Mouse (Mus musculus) limb, embryonic 11.5 days (tissue): ENCODE data around the gene Hoxc5. TPM values are rescaled to one million over a fixed set of nuclear protein-coding genes. Genes with fewer than 3 reads are reported as not detected.

Source experiments
- ATAC-seq: fragments of 200-750 bp; cut with Nextera tagmentation; 2 replicates; pipeline ENCODE4 v1.8.0; 2017; ENCODE audit warnings: low read depth; ENCODE audit not compliant: insufficient number of reproducible peaks, low FRiP score, low TSS enrichment
- DNase-seq: peaks from one replicate; pipeline ENCODE4 v3.0.0-alpha.2; 2015; ENCODE audit warnings: low spot score
- H3K27ac ChIP-seq: fragments of 300-500 bp; sonication (generic); replicated peaks from 2 replicates; pipeline ENCODE4 v1.5.1; 2014; ENCODE audit warnings: low read depth, mild to moderate bottlenecking, low read length
- H3K27me3 ChIP-seq: fragments of 300-500 bp; sonication (generic); 2 replicates; pipeline ENCODE4 v1.6.1; 2014; ENCODE audit warnings: mild to moderate bottlenecking, low read length, mixed read lengths; ENCODE audit not compliant: control insufficient read depth, insufficient read depth
- H3K36me3 ChIP-seq: fragments of 300-500 bp; sonication (generic); 2 replicates; pipeline ENCODE4 v1.6.1; 2014; ENCODE audit warnings: mild to moderate bottlenecking, low read length, moderate library complexity, mixed read lengths; ENCODE audit not compliant: control insufficient read depth, insufficient read depth
- H3K4me1 ChIP-seq: fragments of 300-500 bp; sonication (generic); 2 replicates; pipeline ENCODE4 v1.6.1; 2014; ENCODE audit warnings: low read length, mixed read lengths; ENCODE audit not compliant: control insufficient read depth, insufficient read depth
- H3K4me2 ChIP-seq: fragments of 300-500 bp; sonication (generic); 2 replicates; pipeline ENCODE4 v1.6.1; 2014; ENCODE audit warnings: low read depth, mild to moderate bottlenecking, moderate library complexity; ENCODE audit not compliant: severe bottlenecking
- H3K4me3 ChIP-seq: fragments of 300-500 bp; sonication (generic); 2 replicates; pipeline ENCODE4 v1.5.1; 2014; ENCODE audit warnings: low read depth, low read length
- H3K9ac ChIP-seq: fragments of 300-500 bp; sonication (generic); 2 replicates; pipeline ENCODE4 v1.6.1; 2014; ENCODE audit warnings: mild to moderate bottlenecking, low read length
- H3K9me3 ChIP-seq: fragments of 300-500 bp; sonication (generic); 2 replicates; pipeline ENCODE4 v1.6.1; 2016; ENCODE audit warnings: low read length; ENCODE audit not compliant: control insufficient read depth
- whole genome bisulfite sequencing: fragments of 180-500 bp; shearing (Covaris S2); extraction: QIAGEN DNeasy Blood & Tissue Kit; methylation state at CpG from one replicate; pipeline ENCODE4 v1.1.7; 2014; 5-methylcytosine and 5-hydroxymethylcytosine counted together
- polyA plus RNA-seq: library from polyadenylated mRNA; unstranded; fragments of >200 nt; fragmentation: Nextera tagmentation; extraction: Ambion mirVana; gene quantifications from 2 replicates; pipeline ENCODE4 v1.2.1, GENCODE M21; 2014

The Hoxc5 gene
- polyA plus RNA-seq, 1 experiment from 2014 or later, result 8.3 TPM

DNA sequence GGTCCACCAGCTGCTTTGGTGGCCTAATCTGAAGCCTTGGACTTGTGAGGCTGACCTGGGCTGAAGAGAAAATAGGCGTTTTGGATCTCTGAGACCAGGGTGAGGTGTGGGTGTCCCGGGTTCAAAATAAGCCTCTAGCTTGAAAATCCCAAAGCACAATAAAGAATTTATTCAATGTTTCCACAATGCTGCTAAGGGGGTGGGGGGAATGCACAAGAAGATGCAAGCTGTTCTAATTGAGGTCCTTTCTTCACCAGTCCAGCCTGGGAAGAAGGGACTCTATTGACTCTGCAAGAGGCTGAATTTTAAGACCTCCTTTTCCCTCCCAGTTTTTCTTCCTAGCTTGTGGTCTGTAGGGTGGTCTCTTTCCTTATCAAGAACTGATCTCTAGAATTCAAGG is 16.4 kb upstream of the Hoxc5 start:
- peaks cover 4% of the 10 kb centered on the region; the same call in 1 of the 2 replicates for H3K4me1 ChIP-seq
- ATAC-seq, result no peak
- H3K4me2 ChIP-seq, result peak overlapping the region; percentile 42
- no peak for DNase-seq
- H3K9me3 ChIP-seq, result no peaks in the 10 kb centered on the region
- 7% methylated on average over 2 of the region's 2 CpGs for WGBS
- H3K36me3 ChIP-seq, result no peaks in the 10 kb centered on the region
- H3K4me3 ChIP-seq, result peak overlapping the region; percentile 24
- H3K9ac ChIP-seq, result peak overlapping the region; percentile 60
- peak overlapping the region; percentile 76 for H3K27ac ChIP-seq
- peaks cover 60% of the 10 kb centered on the region for H3K27me3 ChIP-seq

DNA sequence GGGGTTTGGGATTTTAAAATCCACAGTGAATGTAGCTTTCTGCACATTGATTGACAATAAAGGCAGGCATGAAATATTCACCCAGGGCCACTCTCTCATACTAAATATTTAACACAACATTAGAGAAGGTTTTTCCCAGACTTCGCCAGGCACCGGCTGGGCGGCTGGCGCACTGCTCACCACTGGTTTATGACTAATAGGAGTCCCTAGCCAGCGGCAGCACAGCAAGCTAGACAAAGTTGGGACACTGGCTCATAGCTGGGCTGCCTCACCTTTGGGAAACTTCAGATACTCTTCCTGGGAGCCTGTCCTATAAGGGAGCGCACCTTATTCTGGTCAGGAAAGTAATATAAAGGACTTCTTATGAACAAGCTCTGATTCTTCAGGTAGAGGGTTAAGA is 13.7 kb upstream of the Hoxc5 start:
- peak overlapping the region; percentile 68 for H3K4me2 ChIP-seq

DNA sequence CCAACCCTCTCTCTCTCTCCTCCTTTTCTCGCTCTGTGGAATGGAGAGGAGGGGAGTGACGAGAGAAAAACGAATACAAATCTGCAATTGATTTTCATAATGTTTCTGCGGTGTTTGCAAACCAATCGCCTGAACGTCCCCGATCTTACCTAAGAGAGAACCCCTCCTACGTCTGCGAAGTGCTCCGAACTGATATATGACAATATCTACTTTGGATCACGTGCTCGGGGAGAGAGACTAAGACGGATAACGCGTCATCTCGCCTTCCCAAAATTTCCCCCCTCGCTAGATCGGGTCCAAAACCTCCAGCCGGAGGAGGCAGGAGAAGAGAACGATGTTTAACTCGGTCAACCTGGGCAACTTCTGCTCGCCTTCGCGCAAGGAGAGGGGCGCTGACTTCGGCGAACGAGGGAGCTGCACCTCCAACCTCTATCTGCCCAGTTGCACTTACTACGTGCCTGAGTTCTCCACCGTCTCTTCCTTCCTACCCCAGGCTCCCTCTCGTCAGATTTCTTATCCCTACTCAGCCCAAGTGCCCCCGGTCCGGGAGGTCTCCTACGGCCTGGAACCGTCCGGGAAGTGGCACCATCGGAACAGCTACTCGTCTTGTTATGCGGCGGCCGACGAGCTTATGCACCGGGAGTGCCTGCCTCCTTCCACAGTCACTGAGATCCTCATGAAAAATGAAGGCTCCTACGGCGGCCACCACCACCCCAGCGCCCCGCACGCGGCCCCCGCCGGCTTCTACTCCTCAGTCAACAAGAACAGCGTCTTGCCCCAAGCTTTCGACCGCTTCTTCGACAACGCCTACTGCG is 12.8 kb upstream of the Hoxc5 start, which contains the start of gene Hoxc11:
Hoxc11 (plus strand) TSS at position 236 of the 815 bp plus-strand sequence.
- Histone ChIP-seq H3K27me3 (peaks cover 55% of the 10 kb centered on the region), H3K27ac (peak within 1 kb of the TSS; percentile 63), H3K4me1 (peaks cover 17% of the 10 kb centered on the region), H3K4me2 (peak within 1 kb of the TSS; percentile 68), H3K4me3 (peak within 1 kb of the TSS; percentile 45), H3K9me3 (no peaks in the 10 kb centered on the region), H3K36me3 (no peaks in the 10 kb centered on the region), H3K9ac (peak within 1 kb of the TSS; percentile 94)
- peak; percentile 75 for DNase-seq
- 0 out of 2 replicates have a peak, but pooled peaks have one; percentile 4 for ATAC-seq
- under 1% methylated on average over 57 of the region's 57 CpGs for WGBS

More for the DNA sequence above, 13.7 kb upstream of the Hoxc5 start:
- H3K27ac ChIP-seq, result peak overlapping the region; percentile 63; the same call in 1 of the 2 replicates
- peaks cover 61% of the 10 kb centered on the region for H3K27me3 ChIP-seq
- WGBS, result 3% methylated on average over 6 of the region's 6 CpGs
- peak overlapping the region; percentile 94 for H3K9ac ChIP-seq
- H3K36me3 ChIP-seq, result no peaks in the 10 kb centered on the region
- peaks cover 17% of the 10 kb centered on the region for H3K4me1 ChIP-seq
- ATAC-seq (no peak), DNase-seq (peak; percentile 64)
- H3K9me3 ChIP-seq, result no peaks in the 10 kb centered on the region
- peak overlapping the region; percentile 45 for H3K4me3 ChIP-seq

DNA sequence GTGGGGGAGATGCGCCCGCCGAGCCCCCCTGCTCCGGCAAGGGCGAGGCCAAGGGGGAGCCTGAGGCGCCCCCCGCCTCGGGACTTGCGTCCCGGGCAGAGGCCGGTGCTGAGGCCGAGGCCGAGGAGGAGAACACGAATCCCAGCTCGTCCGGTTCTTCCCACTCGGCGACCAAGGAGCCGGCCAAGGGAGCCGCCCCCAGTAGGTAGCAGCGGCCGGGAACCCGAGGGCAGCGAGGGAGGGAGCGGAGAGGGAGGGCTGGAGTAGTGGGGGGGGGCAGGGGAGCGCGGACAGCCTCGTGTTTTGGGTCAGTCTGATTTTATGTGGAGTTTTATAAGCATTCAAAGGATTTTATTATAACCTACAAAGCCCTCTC is 12.2 kb upstream of the Hoxc5 start:
- Histone ChIP-seq H3K4me2 (peak overlapping the region; percentile 68), H3K27me3 (peaks cover 51% of the 10 kb centered on the region), H3K9me3 (no peaks in the 10 kb centered on the region), H3K36me3 (no peaks in the 10 kb centered on the region), H3K27ac (peak overlapping the region; percentile 63), H3K9ac (peak overlapping the region; percentile 94), H3K4me3 (peak overlapping the region; percentile 45), H3K4me1 (peaks cover 18% of the 10 kb centered on the region)
- WGBS, result under 1% methylated on average over 28 of the region's 28 CpGs
- ATAC-seq (no peak), DNase-seq (peak; percentile 71)

DNA sequence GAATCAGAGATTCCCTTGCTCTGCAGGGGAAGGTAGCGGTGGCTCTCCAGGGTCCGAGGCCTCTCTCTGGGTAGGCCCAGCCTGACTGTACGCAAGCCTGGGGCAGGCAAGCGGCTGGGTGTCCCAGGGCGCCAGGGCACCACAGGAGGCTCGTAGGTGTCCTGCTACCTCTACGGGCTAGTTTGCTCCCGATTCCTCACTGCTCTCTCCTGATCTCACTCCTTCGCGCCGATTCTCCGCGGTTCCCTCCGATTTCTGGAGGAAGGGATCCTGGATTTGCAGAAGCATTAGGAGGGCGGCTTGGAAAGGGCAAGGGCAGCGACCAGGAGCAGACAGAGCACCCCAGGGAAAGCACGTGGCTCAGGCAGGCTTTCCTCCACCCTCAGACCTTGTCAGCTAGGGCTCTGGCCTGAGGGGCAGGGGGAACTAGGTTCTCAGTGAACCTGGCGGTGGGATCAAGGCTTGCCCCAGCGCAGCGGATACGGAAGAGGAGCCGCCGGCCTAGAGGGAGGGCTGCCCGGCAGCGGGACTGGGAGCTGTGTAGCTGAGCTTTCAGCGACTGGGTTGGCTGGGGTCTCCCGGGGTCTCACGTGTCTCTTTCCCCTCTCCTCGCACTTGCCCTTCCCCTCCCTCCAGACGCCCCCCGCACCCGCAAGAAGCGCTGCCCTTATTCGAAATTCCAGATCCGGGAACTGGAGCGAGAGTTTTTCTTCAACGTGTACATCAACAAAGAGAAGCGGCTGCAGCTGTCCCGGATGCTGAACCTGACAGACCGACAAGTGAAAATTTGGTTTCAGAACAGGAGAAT is 11.2 kb upstream of the Hoxc5 start:
- Histone ChIP-seq H3K27ac (peak overlapping the region; percentile 63), H3K4me3 (peak overlapping the region; percentile 45), H3K9ac (peak overlapping the region; percentile 94)

DNA sequence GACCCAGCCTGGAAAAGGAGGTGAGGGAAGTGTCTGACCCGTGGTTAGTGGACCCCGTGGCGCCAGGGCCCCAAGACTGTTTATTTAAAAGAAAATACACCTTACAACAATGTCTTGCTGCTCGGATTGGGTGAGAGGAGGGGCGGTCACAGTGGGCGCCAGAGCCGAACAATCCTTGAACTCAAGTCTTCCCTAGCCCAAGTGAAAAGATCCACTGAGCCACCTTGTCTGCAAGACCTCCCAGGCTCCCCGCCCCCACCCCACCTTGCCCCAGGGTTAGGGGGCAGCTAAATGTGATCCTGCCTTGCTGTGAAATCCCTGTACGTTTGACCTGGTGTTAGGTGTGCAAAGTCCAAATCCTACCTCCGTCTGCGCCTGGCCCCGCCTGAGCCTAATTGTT is 10.3 kb upstream of the Hoxc5 start:
- Histone ChIP-seq H3K9me3 (no peaks in the 10 kb centered on the region), H3K4me1 (peaks cover 29% of the 10 kb centered on the region), H3K4me3 (peak overlapping the region; percentile 45), H3K36me3 (no peaks in the 10 kb centered on the region), H3K27ac (peak overlapping the region; percentile 63), H3K4me2 (peak overlapping the region; percentile 68), H3K27me3 (peaks cover 51% of the 10 kb centered on the region), H3K9ac (peak overlapping the region; percentile 94)
- under 1% methylated on average over 12 of the region's 12 CpGs for WGBS
- DNase-seq (peak; percentile 62), ATAC-seq (no peak)

More for the DNA sequence above, 11.2 kb upstream of the Hoxc5 start:
- ATAC-seq (no peak), DNase-seq (peak; percentile 75)
- WGBS, result under 1% methylated on average over 40 of the region's 40 CpGs
- H3K4me2 ChIP-seq, result peak overlapping the region; percentile 68
- H3K4me1 ChIP-seq, result peaks cover 26% of the 10 kb centered on the region
- no peaks in the 10 kb centered on the region for H3K36me3 ChIP-seq
- H3K27me3 ChIP-seq, result peaks cover 47% of the 10 kb centered on the region
- no peaks in the 10 kb centered on the region for H3K9me3 ChIP-seq

DNA sequence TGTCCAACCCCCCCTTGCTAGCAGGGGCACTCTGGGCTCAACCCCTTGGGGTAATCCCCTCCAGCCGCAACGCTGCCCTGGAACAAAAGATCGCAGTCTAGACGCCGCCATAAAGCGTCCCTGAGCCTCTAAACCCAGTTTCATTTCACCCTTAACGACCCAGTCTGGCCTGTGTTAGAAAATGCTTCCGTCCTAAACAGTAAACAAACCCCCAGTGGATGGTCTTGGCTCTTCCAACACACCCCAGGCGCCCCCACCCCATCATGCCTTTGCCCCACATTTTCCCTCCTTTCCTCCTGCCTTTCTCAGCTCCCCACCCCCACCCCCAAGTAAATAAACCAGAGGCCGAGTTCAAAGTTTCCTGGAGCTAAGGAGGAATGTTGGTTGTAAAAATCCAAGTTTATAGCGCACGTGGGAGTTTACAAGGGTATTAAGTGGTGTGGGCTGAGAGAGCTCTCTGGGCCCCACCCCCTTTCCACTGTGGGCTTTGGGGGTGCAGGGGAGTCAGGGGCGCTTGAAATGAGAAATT is 7.5 kb upstream of the Hoxc5 start:
- under 1% methylated on average over 13 of the region's 13 CpGs for WGBS
- Histone ChIP-seq H3K4me3 (peak overlapping the region; percentile 20), H3K4me1 (peaks cover 25% of the 10 kb centered on the region), H3K36me3 (no peaks in the 10 kb centered on the region), H3K9me3 (no peaks in the 10 kb centered on the region), H3K4me2 (peak overlapping the region; percentile 56), H3K27me3 (peaks cover 45% of the 10 kb centered on the region), H3K27ac (peak overlapping the region; percentile 95), H3K9ac (peak overlapping the region; percentile 61)
- DNase-seq (peak; percentile 78), ATAC-seq (peak; percentile 76)

DNA sequence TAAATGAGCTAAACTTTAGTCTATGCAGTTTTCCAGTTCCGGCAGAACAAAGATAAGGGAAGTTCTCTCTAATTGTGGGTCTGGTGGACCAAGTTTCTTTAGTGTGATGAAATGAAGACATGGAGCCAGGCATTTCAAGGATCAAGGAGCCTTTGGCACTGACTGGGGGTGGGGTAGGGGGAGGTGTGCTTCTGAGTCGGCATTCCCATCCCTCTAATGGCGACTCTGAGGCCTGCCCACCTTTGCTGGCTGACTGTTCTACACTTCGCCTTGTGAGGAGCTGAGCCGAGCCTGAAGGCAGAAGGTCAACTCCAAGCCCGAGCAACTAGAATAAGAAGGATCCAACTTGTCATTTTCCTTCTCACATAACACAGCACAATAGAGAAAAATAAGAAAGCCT is 5.5 kb upstream of the Hoxc5 start:
- peak overlapping the region; percentile 56 for H3K4me2 ChIP-seq
- peak overlapping the region; percentile 95 for H3K27ac ChIP-seq
- peak overlapping the region; percentile 5 for H3K4me3 ChIP-seq
- H3K27me3 ChIP-seq, result peaks cover 47% of the 10 kb centered on the region
- WGBS, result 1% methylated on average over 6 of the region's 6 CpGs
- H3K9me3 ChIP-seq, result no peaks in the 10 kb centered on the region
- peak; percentile 72 for DNase-seq
- no peaks in the 10 kb centered on the region for H3K36me3 ChIP-seq
- ATAC-seq, result no peak
- H3K9ac ChIP-seq, result peak overlapping the region; percentile 46
- peaks cover 26% of the 10 kb centered on the region for H3K4me1 ChIP-seq
